11 mouse cellular contexts compared by ENCODE assay signal in genomic region chr11:116095573-116095972, GRCm38 (mm10). TPM values are rescaled to one million over a fixed set of nuclear protein-coding genes. Genes with fewer than 3 reads are reported as not detected.
DNase-seq lines count a peak whose midpoint lies in the region; ATAC-seq and TF ChIP-seq lines count a peak whose summit lies in the region.
"Had no signal": no experiment of that assay in that cellular context is flagged by ENCODE, and none has a peak within 500 bp of the region (broad histone marks: within the 10 kb centered on the region; RNA-seq: fewer than 3 reads in every experiment).

No protein-coding gene starts in this region.

- no peaks in the 10 kb centered on the region for H3K9me3 ChIP-seq in lung, postnatal 0 days (ENCODE audit: low read length)
- H3K9me3 ChIP-seq: hindbrain, embryonic 15.5 days had no signal

- H3K9ac ChIP-seq in lung, postnatal 0 days (replicated peaks; ENCODE audit: low read depth), result no peak overlapping the region
- H3K9ac ChIP-seq: hindbrain, embryonic 15.5 days had no signal

- no peak overlapping the region for H3K4me3 ChIP-seq in lung, postnatal 0 days (ENCODE audit: low read depth, low read length)
- H3K4me3 ChIP-seq: forebrain, embryonic 10.5 days; hindbrain, embryonic 15.5 days had no signal

- H3K4me1 ChIP-seq in lung, postnatal 0 days (ENCODE audit: insufficient read depth, low read depth, low read length), result no peaks in the 10 kb centered on the region; the same call in 1 of the 2 replicates
- H3K4me1 ChIP-seq: hindbrain, embryonic 15.5 days had no signal

- 50% methylated on average over 3 of the region's 3 CpGs for WGBS in lung, postnatal 0 days

- H3K4me2 ChIP-seq in lung, postnatal 0 days (replicated peaks; ENCODE audit: low read depth, low read length), result no peak overlapping the region
- H3K4me2 ChIP-seq: hindbrain, embryonic 15.5 days had no signal

- TF ChIP-seq EP300 in lung, postnatal 0 days (IDR thresholded peaks at IDR 0.05), result peak; percentile 57

- peak; percentile 40 to 47 for DNase-seq in adrenal gland, adult 18-20 months (ENCODE audit: low spot score in 2 of 2)
- DNase-seq in adrenal gland, adult 8-10 months, result no peak
- DNase-seq in adrenal gland, postnatal 10 days, result peak; percentile 73
- peak; percentile 71 to 77 for DNase-seq in heart, postnatal 14 days
- DNase-seq in lung, postnatal 0 days (ENCODE audit: low spot score), result peak; percentile 87
- DNase-seq in layer of hippocampus, adult 9-11 months, result no peak
- no peak for DNase-seq in left cerebral cortex, postnatal 25 days (ENCODE audit: low spot score in 2 of 2)
- DNase-seq in right cerebral cortex, postnatal 14 days, result no peak
- DNase-seq: cerebellum, adult 9-11 months had no signal

- no peak for TF ChIP-seq CTCF in lung, postnatal 0 days (IDR thresholded peaks at IDR 0.05)

- H3K27me3 ChIP-seq in lung, postnatal 0 days (replicated peaks; ENCODE audit: insufficient read depth, low read length), result no peaks in the 10 kb centered on the region
- H3K27me3 ChIP-seq: hindbrain, embryonic 15.5 days had no signal

- intact Hi-C loops in heart, postnatal 14 days (cut with DNase I), result no loop called here
- intact Hi-C loops in left cerebral cortex, postnatal 25 days (cut with DNase I), result no loop called here

- peak; percentile 54 for ATAC-seq in lung, postnatal 0 days

- H3K36me3 ChIP-seq in lung, postnatal 0 days (ENCODE audit: insufficient read depth, low read length), result no peaks in the 10 kb centered on the region
- H3K36me3 ChIP-seq: forebrain, embryonic 10.5 days; hindbrain, embryonic 15.5 days had no signal

- H3K27ac ChIP-seq in lung, postnatal 0 days (ENCODE audit: low read length), result peak overlapping the region; percentile 15; the same call in 1 of the 2 replicates
- H3K27ac ChIP-seq: forebrain, embryonic 10.5 days; hindbrain, embryonic 15.5 days had no signal

RNA-seq across cellular contexts. Expression of gene Wbp2, which starts 8.8 kb away (rescaled TPM):
- 100 to 1,000 TPM; 163 to 187 TPM for total RNA-seq in adrenal gland, adult 18-20 months (2021)
- 100 to 1,000 TPM; 194 to 199 (median 196) TPM for total RNA-seq in adrenal gland, adult 8-10 months (2022)
- 100 to 1,000 TPM; 103 to 110 TPM for total RNA-seq in adrenal gland, postnatal 10 days (2021)
- total RNA-seq in heart, postnatal 14 days (2021), result 10 to 100 TPM; 83.6 to 89.5 TPM
- polyA plus RNA-seq in lung, postnatal 0 days (2015; fragmentation: Nextera tagmentation; extraction: Ambion mirVana), result 84.8 and 108 TPM in 2 replicates
- 100 to 1,000 TPM; 342 to 363 TPM for total RNA-seq in left cerebral cortex, postnatal 25 days (2021)

RNA-seq across cellular contexts. Expression of gene Unc13d, which starts 17.8 kb away (rescaled TPM):
- 1 to 10 TPM; 1.0 to 1.3 TPM for total RNA-seq in adrenal gland, adult 18-20 months (2021)
- total RNA-seq in adrenal gland, adult 8-10 months (2022), result 1 to 10 TPM in 3 of 4 experiments, under 1 TPM in 1; 0.75 to 1.6 (median 1.4) TPM
- 1 to 10 TPM; 2.3 to 2.7 TPM for total RNA-seq in adrenal gland, postnatal 10 days (2021)
- 1 to 10 TPM in 1 of 2 experiments, under 1 TPM in 1; 0.81 to 1.7 TPM for total RNA-seq in heart, postnatal 14 days (2021)
- polyA plus RNA-seq in lung, postnatal 0 days (2015; fragmentation: Nextera tagmentation; extraction: Ambion mirVana), result 14.9 and 25.3 TPM in 2 replicates
- total RNA-seq in left cerebral cortex, postnatal 25 days (2021), result 1 to 10 TPM in 1 of 2 experiments, under 1 TPM in 1; 0.82 to 1.0 TPM

RNA-seq across cellular contexts. Expression of gene Trim47, which starts 31.4 kb away (rescaled TPM):
- 10 to 100 TPM; 14.6 to 23.5 TPM for total RNA-seq in adrenal gland, adult 18-20 months (2021)
- total RNA-seq in adrenal gland, adult 8-10 months (2022), result 10 to 100 TPM; 11.1 to 20.4 (median 16.4) TPM
- 10 to 100 TPM; 23.2 to 24.5 TPM for total RNA-seq in adrenal gland, postnatal 10 days (2021)
- 10 to 100 TPM; 46.3 to 46.9 TPM for total RNA-seq in heart, postnatal 14 days (2021)
- polyA plus RNA-seq in lung, postnatal 0 days (2015; fragmentation: Nextera tagmentation; extraction: Ambion mirVana), result 26.3 and 28.8 TPM in 2 replicates
- 1 to 10 TPM; 7.0 to 7.4 TPM for total RNA-seq in left cerebral cortex, postnatal 25 days (2021)

RNA-seq across cellular contexts. Expression of gene Trim65, which starts 35.4 kb away (rescaled TPM):
- 10 to 100 TPM; 12.9 to 13.1 TPM for total RNA-seq in adrenal gland, adult 18-20 months (2021)
- total RNA-seq in adrenal gland, adult 8-10 months (2022), result 10 to 100 TPM in 3 of 4 experiments, 1 to 10 TPM in 1; 9.6 to 13.7 (median 13.1) TPM
- total RNA-seq in adrenal gland, postnatal 10 days (2021), result 1 to 10 TPM; 6.3 to 8.1 TPM
- total RNA-seq in heart, postnatal 14 days (2021), result 1 to 10 TPM; 7.3 to 8.2 TPM
- 3.9 TPM in 2 replicates for polyA plus RNA-seq in lung, postnatal 0 days (2015; fragmentation: Nextera tagmentation; extraction: Ambion mirVana)
- 1 to 10 TPM; 7.0 to 7.1 TPM for total RNA-seq in left cerebral cortex, postnatal 25 days (2021)

RNA-seq across cellular contexts. Expression of gene Mrpl38, which starts 43.1 kb away (rescaled TPM):
- 100 to 1,000 TPM; 106 to 115 TPM for total RNA-seq in adrenal gland, adult 18-20 months (2021)
- total RNA-seq in adrenal gland, adult 8-10 months (2022), result 100 to 1,000 TPM in 3 of 4 experiments, 10 to 100 TPM in 1; 97.5 to 112 (median 107) TPM
- total RNA-seq in adrenal gland, postnatal 10 days (2021), result 10 to 100 TPM; 86.8 to 94.1 TPM
- 10 to 100 TPM; 55.5 to 56.3 TPM for total RNA-seq in heart, postnatal 14 days (2021)
- 44.1 and 45.9 TPM in 2 replicates for polyA plus RNA-seq in lung, postnatal 0 days (2015; fragmentation: Nextera tagmentation; extraction: Ambion mirVana)
- 10 to 100 TPM; 53.0 to 53.8 TPM for total RNA-seq in left cerebral cortex, postnatal 25 days (2021)

Comparison
In these comparisons a context has a peak if more than half of its experiments do, and no peak if none do; other contexts are left out.
1. DNase-seq: peak in adrenal gland, adult 18-20 months (2 of 2), adrenal gland, postnatal 10 days (single experiment), heart, postnatal 14 days (2 of 2) and lung, postnatal 0 days (single experiment); none in adrenal gland, adult 8-10 months (single experiment), layer of hippocampus, adult 9-11 months (single experiment), left cerebral cortex, postnatal 25 days (0 of 2) and right cerebral cortex, postnatal 14 days (single experiment).